Mouse (Mus musculus): Measurements from ENCODE around the gene Tbc1d22a.

- TF ChIP-seq POLR2A (IDR thresholded peaks at IDR 0.05; ENCODE audit: borderline replicate concordance, low read depth, low read length): no peak
- no peak for TF ChIP-seq CTCF (IDR thresholded peaks at IDR 0.05; ENCODE audit: low read depth, low read length)
Observed at GRCm38 (mm10) chr15:86342637-86343375, 128.5 kb downstream of the Tbc1d22a start.

Measured in bone marrow macrophage, adult 2 months (primary cell).